Mouse (Mus musculus): ENCODE results near the gene Gm340. TPM values are rescaled to one million over a fixed set of nuclear protein-coding genes. Genes with fewer than 3 reads are reported as not detected.

Gm340 gene
- polyA plus RNA-seq, 1 experiment = 1.0 TPM

- Histone ChIP-seq H3K36me3 (ENCODE audit: control insufficient read depth, insufficient read depth, low read length) (no peaks in the 10 kb centered on the region), H3K4me1 (ENCODE audit: control insufficient read depth, insufficient read depth, low read length) (no peaks in the 10 kb centered on the region; the same call in 1 of the 2 replicates), H3K27ac (ENCODE audit: control insufficient read depth, insufficient read depth, low read depth, low read length) (no peak overlapping the region), H3K4me3 (ENCODE audit: control insufficient read depth, low read depth, low read length) (no peak overlapping the region), H3K27me3 (ENCODE audit: control insufficient read depth, insufficient read depth, low read length) (no peaks in the 10 kb centered on the region)
- no peak for TF ChIP-seq POLR2A (IDR thresholded peaks at IDR 0.05; ENCODE audit: control insufficient read depth, low read depth, low read length)
- no peak for TF ChIP-seq CTCF (IDR thresholded peaks at IDR 0.05; ENCODE audit: control insufficient read depth, insufficient read depth, insufficient replicate concordance, low read depth, low read length)
Observed at GRCm38 (mm10) chr19:41573700-41574099, 8.5 kb upstream of the Gm340 start.

GRCm38 (mm10) chr19:41577576-41577975 is 4.6 kb upstream of the Gm340 start:
- Histone ChIP-seq H3K27ac (ENCODE audit: control insufficient read depth, insufficient read depth, low read depth, low read length) (no peak overlapping the region), H3K4me1 (ENCODE audit: control insufficient read depth, insufficient read depth, low read length) (no peaks in the 10 kb centered on the region), H3K36me3 (ENCODE audit: control insufficient read depth, insufficient read depth, low read length) (no peaks in the 10 kb centered on the region), H3K27me3 (ENCODE audit: control insufficient read depth, insufficient read depth, low read length) (no peaks in the 10 kb centered on the region), H3K4me3 (ENCODE audit: control insufficient read depth, low read depth, low read length) (no peak overlapping the region)
- TF ChIP-seq POLR2A (IDR thresholded peaks at IDR 0.05; ENCODE audit: control insufficient read depth, low read depth, low read length) (no peak), CTCF (IDR thresholded peaks at IDR 0.05; ENCODE audit: control insufficient read depth, insufficient read depth, insufficient replicate concordance, low read depth, low read length) (no peak)

- H3K4me1 ChIP-seq (ENCODE audit: control insufficient read depth, insufficient read depth, low read length) = no peaks in the 10 kb centered on the region
- no peak overlapping the region for H3K27ac ChIP-seq (ENCODE audit: control insufficient read depth, insufficient read depth, low read depth, low read length)
- no peak for TF ChIP-seq POLR2A (IDR thresholded peaks at IDR 0.05; ENCODE audit: control insufficient read depth, low read depth, low read length)
- no peak for TF ChIP-seq CTCF (IDR thresholded peaks at IDR 0.05; ENCODE audit: control insufficient read depth, insufficient read depth, insufficient replicate concordance, low read depth, low read length)
- no peaks in the 10 kb centered on the region for H3K36me3 ChIP-seq (ENCODE audit: control insufficient read depth, insufficient read depth, low read length)
- no peaks in the 10 kb centered on the region for H3K27me3 ChIP-seq (ENCODE audit: control insufficient read depth, insufficient read depth, low read length)
- H3K4me3 ChIP-seq (ENCODE audit: control insufficient read depth, low read depth, low read length) = no peak overlapping the region
Observed at GRCm38 (mm10) chr19:41579311-41579920, 2.8 kb upstream of the Gm340 start.

GRCm38 (mm10) chr19:41582918-41583514 is 846 bp downstream of the Gm340 start:
- H3K4me1 ChIP-seq (ENCODE audit: control insufficient read depth, insufficient read depth, low read length) = no peaks in the 10 kb centered on the region
- H3K27ac ChIP-seq (ENCODE audit: control insufficient read depth, insufficient read depth, low read depth, low read length) = no peak overlapping the region
- TF ChIP-seq CTCF (IDR thresholded peaks at IDR 0.05; ENCODE audit: control insufficient read depth, insufficient read depth, insufficient replicate concordance, low read depth, low read length) (no peak), POLR2A (IDR thresholded peaks at IDR 0.05; ENCODE audit: control insufficient read depth, low read depth, low read length) (no peak)
- H3K36me3 ChIP-seq (ENCODE audit: control insufficient read depth, insufficient read depth, low read length) = no peaks in the 10 kb centered on the region
- no peaks in the 10 kb centered on the region for H3K27me3 ChIP-seq (ENCODE audit: control insufficient read depth, insufficient read depth, low read length)
- no peak overlapping the region for H3K4me3 ChIP-seq (ENCODE audit: control insufficient read depth, low read depth, low read length)

- Histone ChIP-seq H3K27me3 (ENCODE audit: control insufficient read depth, insufficient read depth, low read length) (no peaks in the 10 kb centered on the region), H3K36me3 (ENCODE audit: control insufficient read depth, insufficient read depth, low read length) (no peaks in the 10 kb centered on the region), H3K27ac (ENCODE audit: control insufficient read depth, insufficient read depth, low read depth, low read length) (no peak overlapping the region), H3K4me1 (ENCODE audit: control insufficient read depth, insufficient read depth, low read length) (no peaks in the 10 kb centered on the region), H3K4me3 (ENCODE audit: control insufficient read depth, low read depth, low read length) (no peak overlapping the region)
- TF ChIP-seq POLR2A (IDR thresholded peaks at IDR 0.05; ENCODE audit: control insufficient read depth, low read depth, low read length) (no peak), CTCF (IDR thresholded peaks at IDR 0.05; ENCODE audit: control insufficient read depth, insufficient read depth, insufficient replicate concordance, low read depth, low read length) (no peak)
Observed at GRCm38 (mm10) chr19:41586752-41587151, 4.6 kb downstream of the Gm340 start.

GRCm38 (mm10) chr19:41587431-41588222 is 5.5 kb downstream of the Gm340 start:
- no peaks in the 10 kb centered on the region for H3K36me3 ChIP-seq (ENCODE audit: control insufficient read depth, insufficient read depth, low read length)
- TF ChIP-seq CTCF (IDR thresholded peaks at IDR 0.05; ENCODE audit: control insufficient read depth, insufficient read depth, insufficient replicate concordance, low read depth, low read length) = no peak
- no peak for TF ChIP-seq POLR2A (IDR thresholded peaks at IDR 0.05; ENCODE audit: control insufficient read depth, low read depth, low read length)
- no peaks in the 10 kb centered on the region for H3K4me1 ChIP-seq (ENCODE audit: control insufficient read depth, insufficient read depth, low read length)
- no peak overlapping the region for H3K4me3 ChIP-seq (ENCODE audit: control insufficient read depth, low read depth, low read length)
- H3K27me3 ChIP-seq (ENCODE audit: control insufficient read depth, insufficient read depth, low read length) = no peaks in the 10 kb centered on the region
- no peak overlapping the region for H3K27ac ChIP-seq (ENCODE audit: control insufficient read depth, insufficient read depth, low read depth, low read length)

- TF ChIP-seq POLR2A (IDR thresholded peaks at IDR 0.05; ENCODE audit: control insufficient read depth, low read depth, low read length) (no peak), CTCF (IDR thresholded peaks at IDR 0.05; ENCODE audit: control insufficient read depth, insufficient read depth, insufficient replicate concordance, low read depth, low read length) (no peak)
- Histone ChIP-seq H3K4me3 (ENCODE audit: control insufficient read depth, low read depth, low read length) (no peak overlapping the region), H3K4me1 (ENCODE audit: control insufficient read depth, insufficient read depth, low read length) (no peaks in the 10 kb centered on the region), H3K27ac (ENCODE audit: control insufficient read depth, insufficient read depth, low read depth, low read length) (no peak overlapping the region), H3K27me3 (ENCODE audit: control insufficient read depth, insufficient read depth, low read length) (no peaks in the 10 kb centered on the region), H3K36me3 (ENCODE audit: control insufficient read depth, insufficient read depth, low read length) (no peaks in the 10 kb centered on the region)
Observed at GRCm38 (mm10) chr19:41589026-41589425, 6.9 kb downstream of the Gm340 start.

Measured in testis, adult 2 months (tissue).